Comparison of ENCODE assay signal across 8 mouse cellular contexts in genomic region chr9:108570207-108570896, GRCm38 (mm10). TPM values are rescaled to one million over a fixed set of nuclear protein-coding genes. Genes with fewer than 3 reads are reported as not detected.
DNase-seq lines count a peak whose midpoint lies in the region; ATAC-seq lines count a peak whose summit lies in the region.

No protein-coding gene starts in this region.

- H3K4me1 ChIP-seq in forebrain, embryonic 13.5 days = peaks cover 61% of the 10 kb centered on the region
- peaks cover 16% of the 10 kb centered on the region for H3K4me1 ChIP-seq in hindbrain, embryonic 11.5 days (replicated peaks; ENCODE audit: control insufficient read depth, insufficient read depth, low read length)

- H3K27me3 ChIP-seq in forebrain, embryonic 13.5 days = no peaks in the 10 kb centered on the region
- H3K27me3 ChIP-seq in hindbrain, embryonic 11.5 days (ENCODE audit: control insufficient read depth, insufficient read depth, low read length) = no peaks in the 10 kb centered on the region

- peak; percentile 89 for DNase-seq in NIH3T3 (ENCODE audit: low read depth)
- DNase-seq in c-Kit-positive CD71-positive TER-119-negative erythroid progenitor cells, embryonic 14.5 days (ENCODE audit: low read depth) = peak; percentile 88
- peak; percentile 85 for DNase-seq in hindbrain, embryonic 11.5 days (ENCODE audit: low spot score)
- DNase-seq in left cerebral cortex, adult 8-10 months (ENCODE audit: low spot score in 2 of 2) = peak; percentile 65 to 66
- peak; percentile 90 for DNase-seq in right cerebral cortex, postnatal 14 days
- DNase-seq in yolk sac, embryonic 10.5 days (ENCODE audit: low spot score) = peak; percentile 77

- H3K9ac ChIP-seq in forebrain, embryonic 13.5 days = peak overlapping the region; percentile 71
- peak overlapping the region; percentile 68 for H3K9ac ChIP-seq in hindbrain, embryonic 11.5 days (ENCODE audit: low read depth, low read length)

- H3K9me3 ChIP-seq in forebrain, embryonic 13.5 days (replicated peaks) = no peaks in the 10 kb centered on the region
- no peaks in the 10 kb centered on the region for H3K9me3 ChIP-seq in hindbrain, embryonic 11.5 days (ENCODE audit: control insufficient read depth, low read length)

- ATAC-seq in forebrain, embryonic 13.5 days = no peak; the same call in 1 of the 2 replicates
- no peak for ATAC-seq in hindbrain, embryonic 11.5 days (ENCODE audit: low FRiP score)
- ATAC-seq in megakaryocyte, adult 5-6 weeks (ENCODE audit: poor library complexity, severe bottlenecking) = peak; percentile 30

- H3K27ac ChIP-seq in forebrain, embryonic 13.5 days = peak overlapping the region; percentile 75
- peak overlapping the region; percentile 62; the same call in 1 of the 2 replicates for H3K27ac ChIP-seq in hindbrain, embryonic 11.5 days (ENCODE audit: low read depth, low read length)

- 2% methylated on average over 40 of the region's 40 CpGs for WGBS in forebrain, embryonic 13.5 days
- 2% methylated on average over 40 of the region's 40 CpGs for WGBS in hindbrain, embryonic 11.5 days

- H3K4me3 ChIP-seq in forebrain, embryonic 13.5 days = peak overlapping the region; percentile 62
- H3K4me3 ChIP-seq in hindbrain, embryonic 11.5 days (ENCODE audit: low read depth, low read length) = peak overlapping the region; percentile 56

- peaks cover 55% of the 10 kb centered on the region for H3K36me3 ChIP-seq in forebrain, embryonic 13.5 days (ENCODE audit: poor library complexity, severe bottlenecking)
- peaks cover 13% of the 10 kb centered on the region for H3K36me3 ChIP-seq in hindbrain, embryonic 11.5 days (ENCODE audit: control insufficient read depth, insufficient read depth, low read length)

- H3K4me2 ChIP-seq in forebrain, embryonic 13.5 days = peak overlapping the region; percentile 99
- peak overlapping the region; percentile 95 for H3K4me2 ChIP-seq in hindbrain, embryonic 11.5 days (replicated peaks; ENCODE audit: low read depth, low read length)

RNA-seq across cellular contexts. Expression of gene Dalrd3, which starts 0.7 kb away (rescaled TPM):
- polyA plus RNA-seq in forebrain, embryonic 13.5 days (2015; fragmentation: Nextera tagmentation; extraction: Ambion mirVana) = 230 and 246 TPM in 2 replicates
- polyA plus RNA-seq in hindbrain, embryonic 11.5 days (2014; fragmentation: Nextera tagmentation; extraction: Ambion mirVana) = 175 and 177 TPM in 2 replicates
- total RNA-seq in left cerebral cortex, adult 8-10 months (2022) = 10 to 100 TPM; 68.8 to 86.5 (median 73.5) TPM
- total RNA-seq in megakaryocyte, adult 5-6 weeks (2015) = 46.8 and 52.0 TPM in 2 replicates
- total RNA-seq in megakaryocyte, adult 5-6 weeks (2017) = 21.9 and 22.5 TPM in 2 replicates

RNA-seq across cellular contexts. Expression of gene Ndufaf3, which starts 3.1 kb away (rescaled TPM):
- polyA plus RNA-seq in forebrain, embryonic 13.5 days (2015; fragmentation: Nextera tagmentation; extraction: Ambion mirVana) = 64.8 and 70.4 TPM in 2 replicates
- polyA plus RNA-seq in hindbrain, embryonic 11.5 days (2014; fragmentation: Nextera tagmentation; extraction: Ambion mirVana) = 58.8 and 59.4 TPM in 2 replicates
- 10 to 100 TPM; 67.2 to 77.5 (median 73.4) TPM for total RNA-seq in left cerebral cortex, adult 8-10 months (2022)
- total RNA-seq in megakaryocyte, adult 5-6 weeks (2015) = 36.8 and 40.7 TPM in 2 replicates
- 15.2 and 22.7 TPM in 2 replicates for total RNA-seq in megakaryocyte, adult 5-6 weeks (2017)

RNA-seq across cellular contexts. Expression of gene Wdr6, which starts 8.2 kb away (rescaled TPM):
- 203 and 256 TPM in 2 replicates for polyA plus RNA-seq in forebrain, embryonic 13.5 days (2015; fragmentation: Nextera tagmentation; extraction: Ambion mirVana)
- 114 and 124 TPM in 2 replicates for polyA plus RNA-seq in hindbrain, embryonic 11.5 days (2014; fragmentation: Nextera tagmentation; extraction: Ambion mirVana)
- 100 to 1,000 TPM; 129 to 151 (median 133) TPM for total RNA-seq in left cerebral cortex, adult 8-10 months (2022)
- total RNA-seq in megakaryocyte, adult 5-6 weeks (2015) = 2.1 and 3.3 TPM in 2 replicates
- total RNA-seq in megakaryocyte, adult 5-6 weeks (2017) = 3.1 and 4.0 TPM in 2 replicates

RNA-seq across cellular contexts. Expression of gene Impdh2, which starts 10.3 kb away (rescaled TPM):
- polyA plus RNA-seq in forebrain, embryonic 13.5 days (2015; fragmentation: Nextera tagmentation; extraction: Ambion mirVana) = 135 and 143 TPM in 2 replicates
- 163 and 169 TPM in 2 replicates for polyA plus RNA-seq in hindbrain, embryonic 11.5 days (2014; fragmentation: Nextera tagmentation; extraction: Ambion mirVana)
- total RNA-seq in left cerebral cortex, adult 8-10 months (2022) = 10 to 100 TPM; 43.7 to 54.7 (median 50.7) TPM
- 87.2 and 93.2 TPM in 2 replicates for total RNA-seq in megakaryocyte, adult 5-6 weeks (2015)
- total RNA-seq in megakaryocyte, adult 5-6 weeks (2017) = 118 and 119 TPM in 2 replicates

RNA-seq across cellular contexts. Expression of gene P4htm, which starts 27.1 kb away (rescaled TPM):
- polyA plus RNA-seq in forebrain, embryonic 13.5 days (2015; fragmentation: Nextera tagmentation; extraction: Ambion mirVana) = 16.6 and 18.7 TPM in 2 replicates
- polyA plus RNA-seq in hindbrain, embryonic 11.5 days (2014; fragmentation: Nextera tagmentation; extraction: Ambion mirVana) = 6.7 and 8.6 TPM in 2 replicates
- total RNA-seq in left cerebral cortex, adult 8-10 months (2022) = 10 to 100 TPM; 87.5 to 98.6 (median 93.9) TPM
- 0.18 and 0.21 TPM in 2 replicates for total RNA-seq in megakaryocyte, adult 5-6 weeks (2015)
- total RNA-seq in megakaryocyte, adult 5-6 weeks (2017) = not detected in 2 replicates

Comparison
In these comparisons a context has a peak if more than half of its experiments do, and no peak if none do; other contexts are left out.
1. RNA of gene Wdr6, which starts 8.2 kb away (total RNA-seq): 129 to 151 TPM in left cerebral cortex, adult 8-10 months; 2.1 to 4.0 TPM in megakaryocyte, adult 5-6 weeks; every median in the first group is over 10 times any median in the second.
2. Peak in every context shown above with its lines, with median percentiles within 50 percentile points of each other: DNase-seq.